9 mouse cellular contexts compared by ENCODE assay signal in the genomic region with DNA sequence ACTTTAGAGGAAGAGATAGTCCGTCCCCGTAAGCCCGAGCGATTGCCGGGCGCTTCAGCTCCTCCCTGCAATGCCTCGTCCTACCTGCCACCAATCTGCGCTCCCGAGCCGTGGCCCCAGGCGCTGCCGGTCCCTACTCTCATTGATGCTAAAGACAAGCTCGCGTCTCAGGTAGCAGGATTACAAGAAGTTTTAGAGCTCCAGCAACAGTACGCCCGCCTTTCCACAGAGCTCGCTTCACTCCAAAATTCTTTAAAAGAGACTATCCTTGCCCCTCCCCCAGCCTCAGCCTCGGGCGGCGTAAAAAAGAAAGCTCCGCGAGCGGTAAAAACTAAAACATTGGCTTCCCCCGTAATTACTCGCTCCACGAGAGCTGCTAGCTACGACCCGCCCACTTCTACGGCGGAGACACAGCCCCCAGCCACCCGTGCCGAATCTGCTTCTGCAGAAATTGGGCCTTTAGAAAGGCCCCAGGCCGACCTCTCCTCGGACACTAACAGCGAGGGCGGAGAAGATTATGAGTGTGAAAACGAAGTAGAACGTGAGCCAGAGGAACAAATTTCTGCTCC. TPM values are rescaled to one million over a fixed set of nuclear protein-coding genes. Genes with fewer than 3 reads are reported as not detected.
DNase-seq lines count a peak whose midpoint lies in the region; ATAC-seq and TF ChIP-seq lines count a peak whose summit lies in the region.
"Had no signal": no experiment of that assay in that cellular context is flagged by ENCODE, and none has a peak within 500 bp of the region (broad histone marks: within the 10 kb centered on the region; RNA-seq: fewer than 3 reads in every experiment).

No protein-coding gene starts in this region.

- H3K4me3 ChIP-seq in heart, embryonic 13.5 days: peak overlapping the region; percentile 66
- peak overlapping the region; percentile 59 for H3K4me3 ChIP-seq in kidney, embryonic 16.5 days (ENCODE audit: low read length)
- peak overlapping the region; percentile 52 to 74 for H3K4me3 ChIP-seq in liver, embryonic 14.5 days (ENCODE audit: insufficient read depth in 1 of 2, low read depth in 2 of 2, low read length in 2 of 2)
- peak overlapping the region; percentile 60 for H3K4me3 ChIP-seq in stomach, embryonic 16.5 days (replicated peaks; ENCODE audit: low read length)

- peak overlapping the region; percentile 87 for H3K9ac ChIP-seq in heart, embryonic 13.5 days
- peak overlapping the region; percentile 81 for H3K9ac ChIP-seq in kidney, embryonic 16.5 days (replicated peaks; ENCODE audit: low read length)
- peak overlapping the region; percentile 50 for H3K9ac ChIP-seq in liver, embryonic 14.5 days (replicated peaks)
- H3K9ac ChIP-seq in stomach, embryonic 16.5 days (ENCODE audit: low read length): peak overlapping the region; percentile 77

- DNase-seq in CD8-positive naive resting alpha-beta T cell, adult 2 months (ENCODE audit: low read depth in 2 of 2, low spot score in 2 of 2): peak; percentile 54 to 64
- DNase-seq in brain, adult 2 months (ENCODE audit: low read depth, low spot score): peak; percentile 58
- no peak for DNase-seq in liver, embryonic 14.5 days (ENCODE audit: low read depth in 3 of 3, low spot score in 3 of 3)
- peak; percentile 83 for DNase-seq in neural tube, embryonic 10.5 days (ENCODE audit: extremely low spot score, low spot score)

- H3K27ac ChIP-seq in heart, embryonic 13.5 days (replicated peaks): peak overlapping the region; percentile 87
- H3K27ac ChIP-seq in kidney, embryonic 16.5 days (ENCODE audit: low read length): peak overlapping the region; percentile 91
- no peak overlapping the region for H3K27ac ChIP-seq in liver, embryonic 14.5 days
- peak overlapping the region; percentile 91 for H3K27ac ChIP-seq in stomach, embryonic 16.5 days (ENCODE audit: low read length)

- peak overlapping the region; percentile 88 for H3K4me2 ChIP-seq in heart, embryonic 13.5 days
- H3K4me2 ChIP-seq in kidney, embryonic 16.5 days (replicated peaks; ENCODE audit: low read depth, low read length): peak overlapping the region; percentile 66
- peak overlapping the region; percentile 70 for H3K4me2 ChIP-seq in liver, embryonic 14.5 days (ENCODE audit: low read depth)
- peak overlapping the region; percentile 83 for H3K4me2 ChIP-seq in stomach, embryonic 16.5 days (ENCODE audit: low read depth, low read length)

- H3K36me3 ChIP-seq in heart, embryonic 13.5 days: no peaks in the 10 kb centered on the region
- no peaks in the 10 kb centered on the region for H3K36me3 ChIP-seq in kidney, embryonic 16.5 days (ENCODE audit: insufficient read depth, low read length)
- H3K36me3 ChIP-seq in liver, embryonic 14.5 days (replicated peaks; ENCODE audit: control insufficient read depth, insufficient read depth, low read depth): no peaks in the 10 kb centered on the region
- no peaks in the 10 kb centered on the region for H3K36me3 ChIP-seq in stomach, embryonic 16.5 days (ENCODE audit: control insufficient read depth, insufficient read depth, low read length)

- ATAC-seq in erythroblast, adult 5-6 weeks (replicated peaks; ENCODE audit: low FRiP score, poor library complexity, severe bottlenecking): 0 out of 2 replicates have a peak, but pooled peaks have one; percentile 24
- 0 out of 2 replicates have a peak, but pooled peaks have one; percentile 34 for ATAC-seq in heart, embryonic 13.5 days (ENCODE audit: extremely low read depth, insufficient number of reproducible peaks, low FRiP score, low TSS enrichment)
- peak; percentile 80 for ATAC-seq in kidney, embryonic 16.5 days (ENCODE audit: low FRiP score, low TSS enrichment)
- no peak for ATAC-seq in liver, embryonic 14.5 days (ENCODE audit: insufficient read depth)
- ATAC-seq in stomach, embryonic 16.5 days (ENCODE audit: insufficient read depth, low FRiP score): peak; percentile 81

- H3K9me3 ChIP-seq in heart, embryonic 13.5 days: no peaks in the 10 kb centered on the region
- no peaks in the 10 kb centered on the region for H3K9me3 ChIP-seq in kidney, embryonic 16.5 days (ENCODE audit: low read length)
- no peaks in the 10 kb centered on the region for H3K9me3 ChIP-seq in liver, embryonic 14.5 days (ENCODE audit: control insufficient read depth, low read length)
- H3K9me3 ChIP-seq in stomach, embryonic 16.5 days (replicated peaks; ENCODE audit: control insufficient read depth, low read length): no peaks in the 10 kb centered on the region

- H3K4me1 ChIP-seq in heart, embryonic 13.5 days: peaks cover 34% of the 10 kb centered on the region
- H3K4me1 ChIP-seq in kidney, embryonic 16.5 days (ENCODE audit: insufficient read depth, low read length): peaks cover 8% of the 10 kb centered on the region; the same call in 1 of the 2 replicates
- no peaks in the 10 kb centered on the region; a peak in 1 of 4 replicates for H3K4me1 ChIP-seq in liver, embryonic 14.5 days (replicated peaks; ENCODE audit: control insufficient read depth in 2 of 2, insufficient read depth in 2 of 2, low read length in 1 of 2)
- peaks cover 5% of the 10 kb centered on the region; the same call in 1 of the 2 replicates for H3K4me1 ChIP-seq in stomach, embryonic 16.5 days (ENCODE audit: control insufficient read depth, insufficient read depth, low read length)

- no peak for TF ChIP-seq EP300 in liver, embryonic 14.5 days (IDR thresholded peaks at IDR 0.05; ENCODE audit: low read depth)

- 0 out of 2 replicates have a peak, but pooled peaks have one; percentile 32 for TF ChIP-seq CTCF in liver, embryonic 14.5 days (IDR thresholded peaks at IDR 0.05; ENCODE audit: low read depth)

- under 1% methylated on average over 38 of the region's 38 CpGs for WGBS in heart, embryonic 13.5 days
- under 1% methylated on average over 38 of the region's 38 CpGs for WGBS in kidney, embryonic 16.5 days
- under 1% methylated on average over 38 of the region's 38 CpGs for WGBS in liver, embryonic 14.5 days (ENCODE audit: insufficient replicate concordance)
- WGBS in stomach, embryonic 16.5 days: 0% methylated on average over 38 of the region's 38 CpGs

- no peaks in the 10 kb centered on the region; the same call in 1 of the 2 replicates for H3K27me3 ChIP-seq in heart, embryonic 13.5 days (replicated peaks)
- H3K27me3 ChIP-seq in kidney, embryonic 16.5 days (ENCODE audit: insufficient read depth, low read length): no peaks in the 10 kb centered on the region
- peaks cover 22% of the 10 kb centered on the region for H3K27me3 ChIP-seq in liver, embryonic 14.5 days (ENCODE audit: control insufficient read depth, insufficient read depth, low read length)
- H3K27me3 ChIP-seq in stomach, embryonic 16.5 days (ENCODE audit: control insufficient read depth, insufficient read depth, low read length): no peaks in the 10 kb centered on the region; the same call in 1 of the 2 replicates

RNA-seq across cellular contexts. Expression of a gene that starts 9.9 kb away (rescaled TPM):
- total RNA-seq in erythroblast, adult 5-6 weeks (2015; ENCODE audit: low replicate concordance): not detected in 2 replicates
- total RNA-seq in erythroblast, adult 5-6 weeks (2017; ENCODE audit: low replicate concordance): not detected in 2 replicates
- polyA plus RNA-seq in heart, embryonic 13.5 days (2015; fragmentation: Nextera tagmentation; extraction: Ambion mirVana): not detected in 2 replicates
- polyA plus RNA-seq in kidney, embryonic 16.5 days (2015; fragmentation: Nextera tagmentation; extraction: Ambion mirVana): not detected in 2 replicates
- not detected in 2 replicates for polyA plus RNA-seq in liver, embryonic 14.5 days (2012; rRNA removed)
- polyA plus RNA-seq in liver, embryonic 14.5 days (2014; fragmentation: Nextera tagmentation; extraction: Ambion mirVana): not detected in 2 replicates
- polyA plus RNA-seq in stomach, embryonic 16.5 days (2015; fragmentation: Nextera tagmentation; extraction: Ambion mirVana): not detected in 2 replicates
- total RNA-seq: layer of hippocampus, adult 18-20 months had no signal

RNA-seq across cellular contexts. Expression of a gene that starts 12.8 kb away (rescaled TPM):
- total RNA-seq in erythroblast, adult 5-6 weeks (2015; ENCODE audit: low replicate concordance): not detected in 2 replicates
- not detected in 2 replicates for total RNA-seq in erythroblast, adult 5-6 weeks (2017; ENCODE audit: low replicate concordance)
- polyA plus RNA-seq in heart, embryonic 13.5 days (2015; fragmentation: Nextera tagmentation; extraction: Ambion mirVana): not detected in 2 replicates
- not detected in 2 replicates for polyA plus RNA-seq in kidney, embryonic 16.5 days (2015; fragmentation: Nextera tagmentation; extraction: Ambion mirVana)
- polyA plus RNA-seq in liver, embryonic 14.5 days (2012; rRNA removed): not detected in 2 replicates
- not detected in 2 replicates for polyA plus RNA-seq in liver, embryonic 14.5 days (2014; fragmentation: Nextera tagmentation; extraction: Ambion mirVana)
- polyA plus RNA-seq in stomach, embryonic 16.5 days (2015; fragmentation: Nextera tagmentation; extraction: Ambion mirVana): not detected in 2 replicates
- total RNA-seq: layer of hippocampus, adult 18-20 months had no signal

RNA-seq across cellular contexts. Expression of a gene that starts 19.2 kb away (rescaled TPM):
- not detected in 2 replicates for total RNA-seq in erythroblast, adult 5-6 weeks (2015; ENCODE audit: low replicate concordance)
- total RNA-seq in erythroblast, adult 5-6 weeks (2017; ENCODE audit: low replicate concordance): not detected in 2 replicates
- polyA plus RNA-seq in heart, embryonic 13.5 days (2015; fragmentation: Nextera tagmentation; extraction: Ambion mirVana): not detected in 2 replicates
- not detected in 2 replicates for polyA plus RNA-seq in kidney, embryonic 16.5 days (2015; fragmentation: Nextera tagmentation; extraction: Ambion mirVana)
- polyA plus RNA-seq in liver, embryonic 14.5 days (2012; rRNA removed): not detected in 2 replicates
- not detected in 2 replicates for polyA plus RNA-seq in liver, embryonic 14.5 days (2014; fragmentation: Nextera tagmentation; extraction: Ambion mirVana)
- not detected in 2 replicates for polyA plus RNA-seq in stomach, embryonic 16.5 days (2015; fragmentation: Nextera tagmentation; extraction: Ambion mirVana)
- total RNA-seq: layer of hippocampus, adult 18-20 months had no signal

RNA-seq across cellular contexts. Expression of a gene that starts 26.0 kb away (rescaled TPM):
- not detected in 2 replicates for total RNA-seq in erythroblast, adult 5-6 weeks (2015; ENCODE audit: low replicate concordance)
- total RNA-seq in erythroblast, adult 5-6 weeks (2017; ENCODE audit: low replicate concordance): not detected in 2 replicates
- polyA plus RNA-seq in heart, embryonic 13.5 days (2015; fragmentation: Nextera tagmentation; extraction: Ambion mirVana): not detected in 2 replicates
- polyA plus RNA-seq in kidney, embryonic 16.5 days (2015; fragmentation: Nextera tagmentation; extraction: Ambion mirVana): not detected in 2 replicates
- not detected in 2 replicates for polyA plus RNA-seq in liver, embryonic 14.5 days (2012; rRNA removed)
- polyA plus RNA-seq in liver, embryonic 14.5 days (2014; fragmentation: Nextera tagmentation; extraction: Ambion mirVana): not detected in 2 replicates
- not detected in 2 replicates for polyA plus RNA-seq in stomach, embryonic 16.5 days (2015; fragmentation: Nextera tagmentation; extraction: Ambion mirVana)
- total RNA-seq: layer of hippocampus, adult 18-20 months had no signal

RNA-seq across cellular contexts. Expression of a gene that starts 43.2 kb away (rescaled TPM):
- total RNA-seq in erythroblast, adult 5-6 weeks (2015; ENCODE audit: low replicate concordance): not detected in 2 replicates
- not detected in 2 replicates for total RNA-seq in erythroblast, adult 5-6 weeks (2017; ENCODE audit: low replicate concordance)
- polyA plus RNA-seq in heart, embryonic 13.5 days (2015; fragmentation: Nextera tagmentation; extraction: Ambion mirVana): not detected in 2 replicates
- not detected in 2 replicates for polyA plus RNA-seq in kidney, embryonic 16.5 days (2015; fragmentation: Nextera tagmentation; extraction: Ambion mirVana)
- not detected in 2 replicates for polyA plus RNA-seq in liver, embryonic 14.5 days (2012; rRNA removed)
- polyA plus RNA-seq in liver, embryonic 14.5 days (2014; fragmentation: Nextera tagmentation; extraction: Ambion mirVana): not detected in 2 replicates
- not detected in 2 replicates for polyA plus RNA-seq in stomach, embryonic 16.5 days (2015; fragmentation: Nextera tagmentation; extraction: Ambion mirVana)
- total RNA-seq: layer of hippocampus, adult 18-20 months had no signal

Comparison
In these comparisons a context has a peak if more than half of its experiments do, and no peak if none do; other contexts are left out.
1. DNase-seq: peak in CD8-positive naive resting alpha-beta T cell, adult 2 months (2 of 2), brain, adult 2 months (single experiment) and neural tube, embryonic 10.5 days (single experiment); none in liver, embryonic 14.5 days (0 of 3).
2. Peak in every context shown above with its lines, with median percentiles within 50 percentile points of each other: H3K4me2 ChIP-seq, H3K4me3 ChIP-seq and H3K9ac ChIP-seq.